Mouse (Mus musculus) embryonic facial prominence, embryonic 10.5 days (tissue): ENCODE results near the gene Map7d2. TPM values are rescaled to one million over a fixed set of nuclear protein-coding genes. Genes with fewer than 3 reads are reported as not detected.

ENCODE experiments used
- DNase-seq: peaks from one replicate; pipeline ENCODE4 v3.0.0-alpha.2; 2017; ENCODE audit warnings: low spot score
- H3K27ac ChIP-seq: fragments of 300-500 bp; sonication (generic); replicated peaks from 2 replicates; pipeline ENCODE4 v1.5.1; 2016; ENCODE audit warnings: mild to moderate bottlenecking
- H3K27me3 ChIP-seq: fragments of 300-500 bp; sonication (generic); replicated peaks from 2 replicates; pipeline ENCODE4 v1.6.1; 2016; ENCODE audit warnings: low read depth, mild to moderate bottlenecking; ENCODE audit not compliant: poor library complexity, severe bottlenecking
- H3K36me3 ChIP-seq: fragments of 300-500 bp; sonication (generic); replicated peaks from 2 replicates; pipeline ENCODE4 v1.6.1; 2016; ENCODE audit warnings: mild to moderate bottlenecking, moderate library complexity
- H3K4me1 ChIP-seq: fragments of 300-500 bp; sonication (generic); 2 replicates; pipeline ENCODE4 v1.6.1; 2016
- H3K4me3 ChIP-seq: fragments of 300-500 bp; sonication (generic); 2 replicates; pipeline ENCODE4 v1.5.1; 2016; ENCODE audit warnings: mild to moderate bottlenecking, moderate library complexity
- H3K9me3 ChIP-seq: fragments of 300-500 bp; sonication (generic); 2 replicates; pipeline ENCODE4 v1.6.1; 2016; ENCODE audit warnings: mild to moderate bottlenecking
- WGBS: fragments of 180-500 bp; shearing (Covaris S2); methylation state at CpG from one replicate; pipeline ENCODE4 v1.1.7; 2016; 5-methylcytosine and 5-hydroxymethylcytosine counted together
- polyA plus RNA-seq: library from polyadenylated mRNA; unstranded; fragments of >200 nt; fragmentation: Nextera tagmentation; extraction: Ambion mirVana; gene quantifications from 2 replicates; pipeline ENCODE4 v1.2.1, GENCODE M21; 2016

The Map7d2 gene
- polyA plus RNA-seq, 1 experiment from 2014 or later: 6.6 TPM

GRCm38 (mm10) chrX:159522651-159523050 is 108.3 kb downstream of the Map7d2 start:
- H3K4me1 ChIP-seq: no peaks in the 10 kb centered on the region
- 77% methylated on average over 4 of the region's 4 CpGs for WGBS
- H3K4me3 ChIP-seq: no peak overlapping the region
- no peaks in the 10 kb centered on the region for H3K9me3 ChIP-seq
- peaks cover 65% of the 10 kb centered on the region for H3K27me3 ChIP-seq
- no peak overlapping the region for H3K27ac ChIP-seq
- no peaks in the 10 kb centered on the region for H3K36me3 ChIP-seq
- no peak for DNase-seq

GRCm38 (mm10) chrX:159526388-159526787 is 112.0 kb downstream of the Map7d2 start, which contains the start of gene Bclaf3:
Bclaf3 (plus strand) TSS chrX:159526688.
- H3K4me3 ChIP-seq: no peak within 1 kb of the TSS
- H3K36me3 ChIP-seq: no peaks in the 10 kb centered on the region
- no peak for DNase-seq
- H3K27ac ChIP-seq: no peak within 1 kb of the TSS
- H3K27me3 ChIP-seq: peaks cover 57% of the 10 kb centered on the region
- 77% methylated on average over 6 of the region's 6 CpGs for WGBS
- H3K9me3 ChIP-seq: no peaks in the 10 kb centered on the region
- H3K4me1 ChIP-seq: no peaks in the 10 kb centered on the region

DNA sequence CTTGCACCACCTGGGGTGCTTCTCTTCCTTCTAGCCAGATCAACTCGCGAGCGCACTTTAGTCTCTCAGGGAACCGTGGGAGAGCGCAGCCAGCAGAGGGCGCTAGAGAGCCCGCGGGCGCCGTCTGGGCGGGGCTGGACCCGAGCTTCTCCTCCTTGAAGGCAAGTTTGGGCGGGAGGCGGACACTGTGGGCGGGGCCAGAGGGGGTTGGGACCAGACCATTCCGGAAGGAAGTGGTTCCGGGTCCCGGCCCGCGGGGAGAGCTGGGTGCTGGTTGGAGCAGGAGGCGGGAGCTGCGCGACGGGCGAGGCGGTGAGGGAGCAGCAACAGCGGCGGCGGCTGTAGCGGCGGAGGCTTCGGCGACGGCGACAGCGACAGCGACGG is 118.0 kb downstream of the Map7d2 start:
- 29% methylated on average over 38 of the region's 38 CpGs for WGBS
- H3K9me3 ChIP-seq: no peaks in the 10 kb centered on the region
- H3K36me3 ChIP-seq: no peaks in the 10 kb centered on the region
- H3K4me3 ChIP-seq: peak overlapping the region; percentile 72
- peak; percentile 97 for DNase-seq
- H3K27me3 ChIP-seq: peaks cover 39% of the 10 kb centered on the region
- H3K27ac ChIP-seq: peak overlapping the region; percentile 89
- H3K4me1 ChIP-seq: no peaks in the 10 kb centered on the region

DNA sequence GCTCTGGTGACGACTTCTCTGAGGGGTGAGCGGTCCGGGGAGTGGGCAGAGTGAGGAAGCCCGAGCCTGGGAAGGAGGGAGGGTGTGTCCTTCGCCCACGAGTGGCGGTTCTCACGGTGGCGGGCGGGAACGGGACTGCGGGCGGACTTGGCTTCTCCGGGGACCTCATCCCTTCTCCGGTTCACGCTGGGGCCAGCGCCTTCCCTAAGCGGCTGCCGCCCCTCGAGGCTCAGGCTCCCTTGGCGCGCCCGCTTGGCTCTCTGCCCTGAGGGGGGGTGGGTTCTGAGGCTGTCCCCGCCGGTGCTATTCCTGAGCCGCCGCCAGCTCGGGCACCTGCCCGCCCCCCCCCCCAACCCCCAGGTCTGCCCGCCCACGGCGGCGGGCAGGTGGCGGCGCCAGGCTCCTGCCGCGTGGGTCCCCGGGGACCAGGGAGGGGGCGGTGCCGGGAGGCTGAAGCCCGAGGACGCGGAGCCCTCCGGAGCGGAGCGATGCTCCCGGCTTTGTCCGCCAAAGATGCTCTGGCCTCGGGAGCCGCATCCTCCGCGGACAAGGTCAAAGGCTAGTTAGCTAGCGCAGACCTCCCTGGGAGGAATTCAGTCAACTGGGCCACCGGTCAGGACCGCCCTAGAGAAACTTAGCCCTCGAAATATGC is 118.6 kb downstream of the Map7d2 start:
- WGBS: 15% methylated on average over 46 of the region's 56 CpGs
- Histone ChIP-seq H3K4me3 (peak overlapping the region; percentile 72), H3K27ac (peak overlapping the region; percentile 89), H3K36me3 (no peaks in the 10 kb centered on the region), H3K4me1 (no peaks in the 10 kb centered on the region), H3K9me3 (no peaks in the 10 kb centered on the region), H3K27me3 (peaks cover 34% of the 10 kb centered on the region)
- DNase-seq: peak; percentile 59

DNA sequence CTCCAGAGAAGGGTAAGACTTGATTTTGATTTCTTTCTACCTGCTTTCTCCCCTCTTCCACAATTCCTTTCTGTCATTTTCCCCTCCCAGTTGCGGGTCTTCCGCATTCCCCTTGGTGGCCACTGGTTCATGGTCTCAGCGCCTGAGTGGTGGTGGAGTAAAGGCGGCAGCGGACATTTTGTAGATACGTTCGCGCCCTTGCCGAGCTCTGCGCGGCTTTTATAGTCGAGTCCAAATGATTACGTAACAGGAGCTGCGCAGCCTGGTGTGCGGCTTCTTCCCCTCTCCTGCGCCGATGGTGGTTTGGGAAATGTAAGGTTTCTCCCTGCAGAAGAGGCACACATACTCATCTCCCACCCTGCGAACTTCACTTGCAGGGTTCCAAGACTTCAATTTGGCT is 127.6 kb downstream of the Map7d2 start:
- H3K9me3 ChIP-seq: no peaks in the 10 kb centered on the region
- WGBS: 88% methylated on average over 18 of the region's 18 CpGs
- H3K4me1 ChIP-seq: no peaks in the 10 kb centered on the region
- no peak overlapping the region for H3K4me3 ChIP-seq
- peaks cover 12% of the 10 kb centered on the region for H3K36me3 ChIP-seq
- peaks cover 44% of the 10 kb centered on the region for H3K27me3 ChIP-seq
- no peak for DNase-seq
- no peak overlapping the region for H3K27ac ChIP-seq

DNA sequence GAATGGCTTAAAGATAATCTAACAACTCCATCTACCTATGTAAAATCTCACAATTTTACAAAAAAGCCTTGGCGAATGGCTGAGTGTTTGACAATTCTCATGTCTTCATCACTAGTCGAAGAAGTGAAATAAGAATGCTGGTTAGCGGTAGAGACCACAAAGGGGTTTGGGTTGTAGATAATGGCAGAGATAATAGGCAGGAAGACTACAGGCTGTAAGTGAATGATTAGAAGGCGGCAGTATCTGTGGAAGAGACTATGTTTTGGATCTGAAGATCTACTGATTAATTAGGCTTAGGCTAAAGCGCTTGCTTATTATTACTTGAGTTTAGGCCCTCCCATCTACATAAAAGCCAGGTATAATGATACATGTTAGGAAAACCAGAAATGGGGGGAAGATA is 132.7 kb downstream of the Map7d2 start:
- H3K4me3 ChIP-seq: no peak overlapping the region
- 87% methylated on average over 5 of the region's 5 CpGs for WGBS
- no peaks in the 10 kb centered on the region for H3K9me3 ChIP-seq
- H3K27ac ChIP-seq: no peak overlapping the region
- peaks cover 40% of the 10 kb centered on the region for H3K27me3 ChIP-seq
- peaks cover 8% of the 10 kb centered on the region for H3K36me3 ChIP-seq
- DNase-seq: no peak
- no peaks in the 10 kb centered on the region for H3K4me1 ChIP-seq

Other genes starting within 250 kb of the Map7d2 start
- 6.7 and 7.0 TPM in 2 replicates for gene Rps6ka3, start 204.3 kb upstream of the Map7d2 start, polyA plus RNA-seq
- gene Eif1ax, start 42.4 kb upstream of the Map7d2 start, polyA plus RNA-seq: 151 and 157 TPM in 2 replicates
- 22.3 and 23.9 TPM in 2 replicates for gene Bclaf3, start 112.1 kb downstream of the Map7d2 start, polyA plus RNA-seq
- gene Sh3kbp1, start 212.7 kb downstream of the Map7d2 start, polyA plus RNA-seq: 23.2 and 24.5 TPM in 2 replicates